Mouse (Mus musculus) left cerebral cortex, adult 9 months (tissue): ENCODE results near the gene Fam98c.

Experiments
- DNase-seq, 2 experiments: peaks; one replicate each; pipeline ENCODE4 v3.0.0; 2022; ENCODE audit warnings: low spot score in 2 of 2

Fam98c gene

DNA sequence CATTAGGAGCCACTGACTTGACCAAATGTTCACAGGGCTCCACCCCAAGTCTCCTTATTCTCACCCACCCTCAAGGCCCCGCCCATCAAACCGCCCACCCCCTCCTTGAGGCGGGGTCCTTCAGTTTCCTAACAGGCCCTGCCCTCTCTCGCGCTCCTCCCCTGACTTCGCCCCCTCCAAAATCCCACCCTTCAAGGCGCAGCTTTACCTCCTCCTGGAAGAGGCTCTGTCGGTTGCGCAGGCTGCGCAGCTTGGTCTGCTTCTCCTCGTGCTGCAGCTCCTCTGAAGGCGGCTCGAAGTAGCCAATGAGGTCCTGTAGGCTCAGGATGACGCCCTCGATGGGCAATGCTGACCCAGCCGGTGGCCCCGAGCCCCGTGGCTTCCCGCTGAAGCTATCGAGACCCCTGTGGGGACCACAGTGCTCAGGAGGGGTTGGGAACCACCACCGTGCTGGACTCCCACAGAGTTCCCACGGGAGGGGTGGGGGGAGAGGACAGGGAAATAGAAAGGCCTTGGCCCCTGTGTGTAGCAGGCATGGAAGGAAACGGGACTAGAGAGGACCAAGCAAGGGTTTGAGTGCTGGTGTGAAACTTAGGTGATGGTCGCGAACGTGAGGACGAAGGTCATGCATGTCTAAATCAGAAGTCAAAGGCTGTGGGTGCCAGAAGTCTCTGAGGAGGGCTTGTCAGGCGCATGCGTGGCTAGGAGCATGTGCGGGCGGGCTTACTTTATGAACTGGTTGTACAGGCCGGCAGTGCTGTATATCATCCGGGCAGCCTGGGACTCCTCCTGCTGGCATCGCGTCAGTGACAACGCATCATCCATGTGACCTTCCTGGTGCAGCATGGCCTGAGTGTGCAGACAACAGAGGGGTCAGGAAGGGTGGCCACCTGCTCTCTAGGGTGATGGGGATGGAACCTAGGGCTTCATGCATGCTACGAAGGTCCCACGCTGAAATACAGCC lies 46.8 kb downstream of the Fam98c start:
- peak in 1 of 2 experiments; percentile 22 for DNase-seq
